Mouse (Mus musculus) liver, adult 2 months (tissue): ENCODE measurements around the gene Trpv2. TPM values are rescaled to one million over a fixed set of nuclear protein-coding genes. Genes with fewer than 3 reads are reported as not detected.

Source experiments
- DNase-seq: peaks from one replicate; pipeline ENCODE4 v3.0.0-alpha.2; 2011; ENCODE audit warnings: low read depth, low spot score; ENCODE audit errors: extremely low read depth
- H3K27ac ChIP-seq: fragments of 200-500 bp; replicated peaks from 2 replicates; pipeline ENCODE4 v1.5.1; 2012; ENCODE audit warnings: low read depth, mild to moderate bottlenecking, control low read depth, inconsistent platforms, low read length; ENCODE audit not compliant: insufficient read depth
- H3K27me3 ChIP-seq: fragments of 200-500 bp; 2 replicates; pipeline ENCODE4 v1.6.1; 2012; ENCODE audit warnings: mild to moderate bottlenecking, moderate library complexity, low read length, inconsistent platforms; ENCODE audit not compliant: control insufficient read depth, insufficient read depth
- H3K36me3 ChIP-seq: fragments of 200-500 bp; 2 replicates; pipeline ENCODE4 v1.6.1; 2012; ENCODE audit warnings: low read length, inconsistent platforms; ENCODE audit not compliant: control insufficient read depth, insufficient read depth
- H3K4me1 ChIP-seq: fragments of 200-500 bp; 2 replicates; pipeline ENCODE4 v1.6.1; 2011; ENCODE audit warnings: low read length; ENCODE audit not compliant: control insufficient read depth, insufficient read depth
- H3K4me3 ChIP-seq: fragments of 200-500 bp; 2 replicates; pipeline ENCODE4 v1.5.1; 2011; ENCODE audit warnings: low read depth, mild to moderate bottlenecking, control low read depth, low read length, moderate library complexity; ENCODE audit not compliant: insufficient read depth
- H3K79me2 ChIP-seq: fragments of 200-500 bp; 2 replicates; pipeline ENCODE4 v1.6.1; 2012; ENCODE audit warnings: inconsistent platforms, mild to moderate bottlenecking, low read length, moderate library complexity; ENCODE audit not compliant: control insufficient read depth, insufficient read depth
- H3K9ac ChIP-seq: fragments of 200-500 bp; 2 replicates; pipeline ENCODE4 v1.6.1; 2012; ENCODE audit warnings: low read depth, mild to moderate bottlenecking, control low read depth, inconsistent platforms, low read length
- CTCF ChIP-seq: fragments of 200-500 bp; IDR thresholded peaks from 2 replicates; pipeline ENCODE4 v1.5.1; 2011; ENCODE audit warnings: low read depth, low read length, control low read depth
- POLR2A ChIP-seq: fragments of 200-500 bp; IDR thresholded peaks from 2 replicates; pipeline ENCODE4 v1.6.1; 2011; ENCODE audit warnings: low read length, control low read depth; ENCODE audit not compliant: insufficient read depth; ENCODE audit errors: extremely low read depth
- WGBS: fragments of 180-500 bp; shearing (Covaris S2); methylation state at CpG from one replicate; pipeline ENCODE4 v1.1.7; 2018; 5-methylcytosine and 5-hydroxymethylcytosine counted together
- polyA plus RNA-seq: library from polyadenylated mRNA; depleted of rRNA; stranded (reverse); fragments of >200 nt; gene quantifications from 2 replicates; pipeline ENCODE4 v1.2.3, GENCODE M21; 2012
- total RNA-seq: library from RNA; depleted of rRNA; stranded (reverse); fragments of >200 nt; gene quantifications from 2 replicates; pipeline ENCODE4 v1.2.3, GENCODE M21; 2014

The Trpv2 gene
- total and polyA plus RNA-seq, 2 experiments, result 0.83 to 1.7 TPM

DNA sequence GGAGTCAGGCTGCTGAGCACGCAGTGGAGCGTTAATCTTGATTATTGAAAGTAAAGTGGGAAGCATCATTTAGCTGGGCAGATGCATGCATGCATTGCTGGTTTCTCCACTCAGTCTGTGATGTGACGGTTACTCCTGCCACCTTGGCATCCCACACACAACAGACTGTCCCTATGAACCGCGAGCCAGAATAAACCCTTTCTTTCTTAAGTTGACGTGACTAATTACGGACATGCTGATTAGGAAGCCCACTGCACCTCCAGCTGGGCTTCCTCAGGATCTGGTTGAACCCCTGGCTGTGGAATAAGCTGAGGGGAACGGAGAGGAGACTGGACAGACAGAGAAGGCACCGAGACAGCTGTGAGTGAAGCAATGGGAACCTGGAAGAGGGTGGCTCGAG is 38.3 kb downstream of the Trpv2 start:
- Histone ChIP-seq H3K36me3 (no peaks in the 10 kb centered on the region), H3K9ac (no peak overlapping the region), H3K27ac (no peak overlapping the region), H3K4me1 (no peaks in the 10 kb centered on the region), H3K79me2 (no peaks in the 10 kb centered on the region), H3K27me3 (no peaks in the 10 kb centered on the region), H3K4me3 (no peak overlapping the region)
- WGBS, result 92% methylated on average over 10 of the region's 10 CpGs
- TF ChIP-seq POLR2A (no peak), CTCF (no peak)
- no peak for DNase-seq

GRCm38 (mm10) chr11:62613657-62614365 is 39.5 kb downstream of the Trpv2 start:
- H3K27ac ChIP-seq, result no peak overlapping the region
- WGBS, result 32% methylated on average over 19 of the region's 19 CpGs
- no peaks in the 10 kb centered on the region for H3K4me1 ChIP-seq
- no peak overlapping the region for H3K9ac ChIP-seq
- no peak overlapping the region for H3K4me3 ChIP-seq
- no peaks in the 10 kb centered on the region for H3K36me3 ChIP-seq
- peak; percentile 52 for DNase-seq
- H3K79me2 ChIP-seq, result no peaks in the 10 kb centered on the region
- TF ChIP-seq POLR2A (no peak), CTCF (peak; percentile 99)
- H3K27me3 ChIP-seq, result no peaks in the 10 kb centered on the region

DNA sequence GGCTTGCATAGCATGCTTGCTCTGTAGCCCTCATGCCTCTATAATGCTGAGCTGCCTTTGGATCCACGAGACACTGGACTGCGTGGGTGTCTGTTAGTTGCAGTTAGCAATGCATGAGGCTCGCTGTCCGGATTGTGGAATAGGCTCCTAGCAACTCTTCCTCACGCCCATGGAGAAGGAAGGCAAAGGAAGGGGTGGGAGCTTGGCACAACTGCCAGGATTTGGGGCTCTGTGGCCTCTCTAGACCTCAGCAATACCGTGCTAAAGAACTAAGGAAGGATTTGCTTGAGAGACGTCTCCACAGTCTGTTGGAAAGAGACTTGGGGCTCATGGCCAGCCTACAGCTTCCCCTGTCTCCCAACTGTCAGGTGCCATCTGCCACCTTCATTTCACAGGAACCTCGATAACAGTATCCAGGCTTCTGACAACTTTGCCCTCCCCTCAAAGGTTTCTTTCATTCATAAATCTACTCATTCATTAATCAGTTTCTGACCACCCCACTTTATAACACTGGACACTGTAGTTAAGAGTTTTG is 40.7 kb downstream of the Trpv2 start:
- no peak for DNase-seq
- H3K36me3 ChIP-seq, result no peaks in the 10 kb centered on the region
- no peak for TF ChIP-seq CTCF
- H3K79me2 ChIP-seq, result no peaks in the 10 kb centered on the region
- no peak overlapping the region for H3K9ac ChIP-seq
- H3K4me3 ChIP-seq, result no peak overlapping the region
- no peaks in the 10 kb centered on the region for H3K4me1 ChIP-seq
- no peak overlapping the region for H3K27ac ChIP-seq
- WGBS, result 93% methylated on average over 8 of the region's 8 CpGs
- H3K27me3 ChIP-seq, result no peaks in the 10 kb centered on the region

DNA sequence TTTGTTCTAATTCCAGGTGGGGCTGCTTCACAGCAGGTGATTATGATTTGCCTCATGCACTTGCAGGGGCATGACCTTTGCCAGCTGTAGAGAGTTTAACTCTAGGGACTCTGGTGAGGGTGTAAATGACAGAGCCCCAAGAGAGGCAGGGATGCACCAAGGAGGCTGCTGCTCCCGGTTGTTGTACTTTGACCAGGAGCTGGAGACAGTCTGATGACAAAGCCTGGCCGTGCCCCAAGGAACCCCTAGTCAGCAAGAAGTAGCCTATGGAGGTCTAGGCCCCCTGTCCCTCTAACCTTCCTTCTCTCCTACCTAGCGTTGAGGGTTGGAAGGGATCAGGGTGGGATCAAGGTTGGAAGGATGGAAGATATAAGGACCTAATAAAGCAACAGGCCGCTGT is 41.2 kb downstream of the Trpv2 start:
- no peak for TF ChIP-seq POLR2A
- no peak for TF ChIP-seq CTCF
- Histone ChIP-seq H3K27ac (no peak overlapping the region), H3K36me3 (no peaks in the 10 kb centered on the region), H3K9ac (no peak overlapping the region), H3K27me3 (no peaks in the 10 kb centered on the region), H3K4me3 (no peak overlapping the region), H3K4me1 (no peaks in the 10 kb centered on the region), H3K79me2 (no peaks in the 10 kb centered on the region)
- 92% methylated on average over 4 of the region's 4 CpGs for WGBS
- no peak for DNase-seq

DNA sequence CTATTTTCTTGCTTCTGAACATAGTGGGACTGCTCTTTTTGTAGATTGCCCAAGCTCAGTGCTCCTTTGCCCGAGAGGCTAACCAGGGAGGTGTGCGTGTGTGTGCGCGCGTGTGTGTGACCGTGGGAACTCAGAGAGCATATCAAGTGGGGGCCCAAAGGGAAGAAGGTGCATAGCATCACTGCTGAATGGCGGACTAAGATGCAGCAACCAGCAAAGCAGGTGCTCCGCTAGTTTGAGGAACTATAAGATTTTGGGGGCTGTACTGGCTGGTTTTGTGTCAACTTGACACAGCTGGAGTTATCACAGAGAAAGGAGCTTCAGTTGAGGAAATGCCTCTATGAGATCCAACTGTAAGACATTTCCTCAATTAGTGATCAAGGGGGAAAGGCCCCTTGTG is 46.8 kb downstream of the Trpv2 start:
- DNase-seq, result no peak
- Histone ChIP-seq H3K9ac (no peak overlapping the region), H3K36me3 (no peaks in the 10 kb centered on the region), H3K79me2 (no peaks in the 10 kb centered on the region), H3K4me1 (no peaks in the 10 kb centered on the region), H3K27ac (no peak overlapping the region), H3K27me3 (no peaks in the 10 kb centered on the region), H3K4me3 (no peak overlapping the region)
- no peak for TF ChIP-seq POLR2A
- WGBS, result 97% methylated on average over 8 of the region's 8 CpGs

DNA sequence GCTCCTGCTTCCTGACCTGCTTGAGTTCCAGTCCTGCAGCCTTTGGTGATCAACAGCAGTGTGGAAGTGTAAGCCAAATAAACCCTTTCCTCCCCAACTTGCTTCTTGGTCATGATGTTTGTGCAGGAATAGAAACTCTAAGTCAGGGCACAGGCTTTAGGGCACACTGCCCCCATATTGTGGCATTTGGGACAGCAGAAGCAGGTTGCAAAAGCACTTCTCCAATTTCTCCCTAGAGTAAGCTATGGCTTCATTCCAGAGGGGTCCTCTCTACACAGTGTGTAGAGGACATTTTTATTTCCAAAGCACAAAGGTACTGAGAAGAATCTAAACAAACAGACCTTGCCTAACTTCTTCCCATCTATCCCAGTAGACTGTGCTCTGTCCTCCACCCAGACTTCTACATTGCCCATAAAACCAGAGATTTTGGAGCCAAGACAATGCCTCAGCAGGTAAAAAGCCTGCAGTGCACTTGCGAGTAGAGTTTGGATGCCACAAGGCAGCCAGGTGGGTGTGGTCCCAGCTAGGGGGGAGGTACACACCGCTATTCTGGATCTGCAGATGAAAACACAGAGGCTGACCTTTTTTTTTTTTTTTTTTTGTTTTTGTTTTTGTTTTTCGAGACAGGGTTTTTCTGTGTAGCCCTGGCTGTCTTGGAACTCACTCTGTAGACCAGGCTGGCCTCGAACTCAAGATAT is 47.4 kb downstream of the Trpv2 start:
- TF ChIP-seq CTCF, result no peak
- no peak for TF ChIP-seq POLR2A
- Histone ChIP-seq H3K4me1 (no peaks in the 10 kb centered on the region), H3K27me3 (no peaks in the 10 kb centered on the region), H3K36me3 (no peaks in the 10 kb centered on the region), H3K27ac (no peak overlapping the region), H3K9ac (no peak overlapping the region), H3K4me3 (no peak overlapping the region), H3K79me2 (no peaks in the 10 kb centered on the region)
- WGBS, result 91% methylated on average over 4 of the region's 4 CpGs
- DNase-seq, result no peak
